Mouse (Mus musculus) kidney, embryonic 14.5 days (tissue): Measurements from ENCODE around the gene Erbin. TPM values are rescaled to one million over a fixed set of nuclear protein-coding genes. Genes with fewer than 3 reads are reported as not detected.

ENCODE experiments used
- ATAC-seq: fragments of 200-750 bp; cut with Nextera tagmentation; 2 replicates; pipeline ENCODE4 v1.8.0; 2017; ENCODE audit warnings: moderate number of reproducible peaks, mild to moderate bottlenecking, moderate TSS enrichment, moderate library complexity; ENCODE audit not compliant: low FRiP score, low TSS enrichment
- H3K27ac ChIP-seq: fragments of 300-500 bp; sonication (generic); 2 replicates; pipeline ENCODE4 v1.5.1; 2014; ENCODE audit warnings: low read depth, mild to moderate bottlenecking, low read length, moderate library complexity, mixed read lengths
- H3K27me3 ChIP-seq: fragments of 300-500 bp; sonication (generic); 2 replicates; pipeline ENCODE4 v1.6.1; 2014; ENCODE audit warnings: mild to moderate bottlenecking, low read length; ENCODE audit not compliant: control insufficient read depth, insufficient read depth
- H3K36me3 ChIP-seq: fragments of 300-500 bp; sonication (generic); 2 replicates; pipeline ENCODE4 v1.6.1; 2014; ENCODE audit warnings: low read length, mixed read lengths; ENCODE audit not compliant: control insufficient read depth, insufficient read depth
- H3K4me1 ChIP-seq: fragments of 300-500 bp; sonication (generic); 2 replicates; pipeline ENCODE4 v1.6.1; 2014; ENCODE audit warnings: low read length, mixed read lengths; ENCODE audit not compliant: control insufficient read depth, insufficient read depth
- H3K4me2 ChIP-seq: fragments of 300-500 bp; sonication (generic); replicated peaks from 2 replicates; pipeline ENCODE4 v1.6.1; 2014; ENCODE audit warnings: low read depth, mild to moderate bottlenecking, low read length
- H3K4me3 ChIP-seq: fragments of 300-500 bp; sonication (generic); 2 replicates; pipeline ENCODE4 v1.5.1; 2014; ENCODE audit warnings: mild to moderate bottlenecking, low read length
- H3K9ac ChIP-seq: fragments of 300-500 bp; sonication (generic); 2 replicates; pipeline ENCODE4 v1.6.1; 2014; ENCODE audit warnings: low read depth, mild to moderate bottlenecking, low read length, moderate library complexity
- H3K9me3 ChIP-seq: fragments of 300-500 bp; sonication (generic); 2 replicates; pipeline ENCODE4 v1.6.1; 2016; ENCODE audit warnings: low read length; ENCODE audit not compliant: control insufficient read depth
- WGBS: fragments of 180-500 bp; shearing (Covaris S2); extraction: QIAGEN DNeasy Blood & Tissue Kit; methylation state at CpG from one replicate; pipeline ENCODE4 v1.1.7; 2014; 5-methylcytosine and 5-hydroxymethylcytosine counted together
- polyA plus RNA-seq: library from polyadenylated mRNA; unstranded; fragments of >200 nt; fragmentation: Nextera tagmentation; extraction: Ambion mirVana; gene quantifications from 2 replicates; pipeline ENCODE4 v1.2.1, GENCODE M21; 2014

The Erbin gene
- polyA plus RNA-seq, 1 experiment from 2014 or later, result 39.5 TPM

DNA sequence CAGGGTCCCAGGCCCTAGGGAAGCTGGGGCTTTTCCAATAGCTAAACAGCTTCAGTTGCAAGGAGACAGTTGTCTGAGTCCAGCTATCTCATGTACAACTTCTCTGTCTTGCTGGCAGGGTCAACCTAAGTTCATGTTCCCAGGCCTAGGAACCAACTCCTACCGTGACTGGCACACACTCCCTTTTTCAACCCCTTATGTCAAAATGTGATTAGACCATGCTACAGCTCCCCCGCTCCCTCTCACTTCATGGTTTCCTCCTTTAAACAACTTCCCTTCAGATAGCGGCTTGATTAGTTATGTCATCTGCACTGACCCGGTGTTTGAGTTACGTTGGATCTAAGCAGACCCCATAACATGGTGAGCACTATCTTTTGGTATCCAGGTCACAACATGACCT, 112.8 kb downstream of the Erbin start:
- ATAC-seq, result no peak
- H3K9ac ChIP-seq, result no peak overlapping the region
- no peaks in the 10 kb centered on the region for H3K4me1 ChIP-seq
- H3K36me3 ChIP-seq, result no peaks in the 10 kb centered on the region
- no peak overlapping the region for H3K4me3 ChIP-seq
- 70% methylated on average over 5 of the region's 5 CpGs for WGBS
- no peaks in the 10 kb centered on the region for H3K9me3 ChIP-seq
- no peak overlapping the region for H3K4me2 ChIP-seq
- H3K27ac ChIP-seq, result no peak overlapping the region
- no peaks in the 10 kb centered on the region for H3K27me3 ChIP-seq

DNA sequence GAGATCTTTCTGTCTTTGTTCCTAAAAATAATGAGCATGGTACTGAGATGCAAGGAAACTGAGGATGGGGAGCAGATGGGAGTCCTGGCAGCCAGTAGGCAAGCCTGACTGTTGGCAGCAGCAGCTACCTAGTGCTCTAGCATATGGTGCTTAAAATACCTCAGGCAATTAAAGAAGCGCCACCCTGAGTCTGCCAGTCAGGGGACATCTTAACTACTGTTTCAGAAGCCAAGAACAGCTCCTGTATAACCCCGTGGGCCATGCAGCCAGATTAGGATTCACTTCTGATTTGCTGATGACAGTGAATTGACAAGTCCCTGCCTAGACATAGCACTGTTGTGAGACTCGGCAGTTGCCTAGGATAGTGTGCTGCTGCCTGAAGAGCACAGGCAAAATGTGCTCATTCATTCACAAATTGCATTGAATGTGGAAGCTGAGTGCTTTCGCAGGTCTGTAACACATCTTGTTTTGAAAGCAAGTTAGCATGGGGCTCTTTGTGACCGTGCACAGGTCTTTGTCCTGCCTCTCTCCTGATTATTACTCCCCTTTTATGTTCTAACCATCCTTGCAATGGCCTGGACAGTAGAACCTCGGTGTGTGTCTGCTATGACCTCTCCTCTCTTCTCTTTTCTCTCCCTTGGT, 114.0 kb downstream of the Erbin start:
- no peaks in the 10 kb centered on the region for H3K27me3 ChIP-seq
- no peaks in the 10 kb centered on the region for H3K36me3 ChIP-seq
- H3K4me2 ChIP-seq, result no peak overlapping the region
- no peak for ATAC-seq
- H3K4me3 ChIP-seq, result no peak overlapping the region
- H3K4me1 ChIP-seq, result no peaks in the 10 kb centered on the region
- H3K9me3 ChIP-seq, result no peaks in the 10 kb centered on the region
- no peak overlapping the region for H3K9ac ChIP-seq
- WGBS, result 46% methylated on average over 6 of the region's 6 CpGs
- no peak overlapping the region for H3K27ac ChIP-seq

DNA sequence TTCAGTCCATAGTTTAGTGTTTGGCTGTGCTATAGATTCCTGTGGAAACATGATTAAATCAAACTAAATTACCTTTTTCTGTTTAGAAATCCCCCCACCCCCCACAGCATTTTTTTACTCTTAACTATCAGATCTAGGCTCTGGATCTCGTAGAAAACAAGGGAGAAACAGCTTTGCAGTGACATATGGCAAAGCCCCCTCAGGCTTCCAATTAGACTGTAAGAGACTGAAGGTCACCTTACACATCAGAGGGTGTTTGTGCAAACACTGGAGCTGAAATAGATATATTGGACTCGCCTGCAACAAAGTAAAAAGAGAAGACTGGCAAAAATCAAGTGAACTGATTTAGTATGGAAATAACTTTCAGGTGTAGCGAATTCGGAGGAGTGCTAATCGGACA, 116.6 kb downstream of the Erbin start:
- H3K27ac ChIP-seq, result no peak overlapping the region
- no peak overlapping the region for H3K4me2 ChIP-seq
- H3K9ac ChIP-seq, result no peak overlapping the region
- 62% methylated on average over 5 of the region's 5 CpGs for WGBS
- H3K27me3 ChIP-seq, result no peaks in the 10 kb centered on the region
- no peaks in the 10 kb centered on the region for H3K36me3 ChIP-seq
- ATAC-seq, result no peak
- H3K4me1 ChIP-seq, result no peaks in the 10 kb centered on the region
- H3K4me3 ChIP-seq, result no peak overlapping the region
- no peaks in the 10 kb centered on the region for H3K9me3 ChIP-seq

DNA sequence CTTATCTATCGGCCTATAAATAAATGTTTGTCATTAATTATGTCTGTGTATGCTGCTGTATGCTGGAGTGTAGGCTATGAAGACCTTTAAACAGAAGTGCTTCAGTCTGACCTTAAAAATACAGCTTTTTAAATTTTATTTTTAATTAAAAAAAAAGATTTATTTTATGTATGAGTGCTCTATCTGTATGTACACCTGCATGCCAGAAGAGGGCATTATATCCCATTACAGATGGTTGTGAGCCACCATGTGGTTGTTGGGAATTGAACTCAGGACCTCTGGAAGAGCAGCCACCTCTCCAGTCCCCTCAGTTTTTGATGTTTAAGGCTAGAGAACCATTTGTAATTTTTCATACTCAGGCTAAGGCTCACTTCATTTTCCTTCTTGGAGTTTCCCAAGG, 119.3 kb downstream of the Erbin start:
- no peak for ATAC-seq
- Histone ChIP-seq H3K4me1 (no peaks in the 10 kb centered on the region), H3K27me3 (no peaks in the 10 kb centered on the region), H3K36me3 (no peaks in the 10 kb centered on the region), H3K27ac (no peak overlapping the region), H3K9ac (no peak overlapping the region), H3K4me2 (no peak overlapping the region), H3K9me3 (no peaks in the 10 kb centered on the region), H3K4me3 (no peak overlapping the region)
- WGBS, result 95% methylated on average over 1 of the region's 1 CpGs

DNA sequence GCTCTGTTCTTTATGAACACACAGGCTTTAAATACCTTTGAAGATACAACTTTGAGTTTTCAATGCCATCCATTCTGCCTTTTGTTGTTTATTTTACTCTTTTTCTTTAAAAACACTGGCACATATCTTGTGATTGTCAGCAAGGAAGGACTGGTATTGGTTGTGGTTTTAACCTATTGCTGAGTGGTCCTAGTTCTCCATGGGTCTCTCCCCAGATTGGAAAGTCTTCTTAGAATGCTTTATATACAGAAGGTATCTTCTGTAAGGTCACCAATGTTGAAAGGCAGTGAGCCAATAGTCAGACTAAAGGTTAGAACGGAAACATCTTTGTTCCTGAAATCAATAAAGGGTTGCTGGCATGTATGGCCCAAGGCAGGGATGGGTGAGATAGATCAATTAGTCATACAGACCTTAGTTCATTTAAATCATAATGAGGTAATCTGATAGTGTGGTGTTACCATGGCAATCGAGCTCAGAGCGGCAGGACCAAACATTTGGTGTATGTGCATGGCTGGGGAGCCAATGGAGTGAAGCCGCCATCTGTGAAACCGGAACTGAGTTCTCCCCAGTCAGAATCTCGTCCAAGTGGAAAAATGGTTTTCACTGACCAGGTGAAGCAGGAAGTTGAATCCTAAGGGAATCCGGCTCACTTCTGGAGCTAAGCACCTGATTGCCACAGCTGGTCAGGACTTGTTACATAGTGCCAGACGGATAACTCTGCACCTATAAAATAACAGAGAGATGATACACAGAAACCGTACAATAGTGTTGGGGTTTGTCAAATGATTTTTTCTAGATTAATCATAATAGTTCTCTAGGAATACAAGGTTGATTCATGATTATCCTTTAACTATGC, 125.4 kb downstream of the Erbin start:
- H3K4me1 ChIP-seq, result no peaks in the 10 kb centered on the region
- no peaks in the 10 kb centered on the region for H3K9me3 ChIP-seq
- WGBS, result 52% methylated on average over 9 of the region's 9 CpGs
- H3K4me2 ChIP-seq, result no peak overlapping the region
- no peak overlapping the region for H3K4me3 ChIP-seq
- H3K27me3 ChIP-seq, result no peaks in the 10 kb centered on the region
- peak; percentile 32 for ATAC-seq
- no peak overlapping the region for H3K9ac ChIP-seq
- no peak overlapping the region for H3K27ac ChIP-seq
- H3K36me3 ChIP-seq, result no peaks in the 10 kb centered on the region

DNA sequence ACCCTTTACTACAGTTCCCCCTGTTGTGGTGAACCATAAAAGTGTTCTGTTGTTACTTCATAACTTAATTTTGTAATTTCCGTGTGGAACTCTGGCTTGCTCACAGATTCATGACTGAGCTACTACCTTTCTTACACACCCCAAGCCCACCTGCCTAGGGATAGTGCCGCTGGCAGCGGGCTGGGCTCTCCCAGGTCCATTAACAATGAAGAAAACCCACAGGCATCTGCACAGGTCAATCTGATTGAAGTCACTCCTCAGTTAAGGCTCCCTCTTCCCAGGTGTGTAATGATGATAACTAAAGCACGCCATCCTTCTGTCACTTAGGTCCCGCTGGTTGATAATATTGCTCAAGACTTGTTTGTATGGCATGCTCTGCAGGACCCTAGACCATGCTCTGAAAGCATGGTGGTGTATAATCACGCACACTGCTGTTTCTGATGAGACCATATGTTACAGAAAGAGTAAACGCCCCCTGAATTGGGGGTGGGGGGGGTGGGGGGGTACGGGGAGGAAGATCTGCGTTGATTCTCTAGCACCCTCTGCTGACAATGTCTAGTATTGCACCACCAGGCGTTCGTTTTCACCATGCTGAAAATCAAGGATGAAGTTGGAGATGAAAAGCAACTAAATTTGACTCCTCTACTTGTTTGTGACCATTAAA, 140.3 kb downstream of the Erbin start:
- WGBS, result 35% methylated on average over 11 of the region's 11 CpGs
- Histone ChIP-seq H3K9ac (no peak overlapping the region), H3K4me1 (no peaks in the 10 kb centered on the region), H3K27ac (no peak overlapping the region), H3K36me3 (no peaks in the 10 kb centered on the region), H3K4me2 (no peak overlapping the region), H3K4me3 (no peak overlapping the region), H3K9me3 (no peaks in the 10 kb centered on the region), H3K27me3 (no peaks in the 10 kb centered on the region)
- ATAC-seq, result peak; percentile 29; the same call in 1 of the 2 replicates

DNA sequence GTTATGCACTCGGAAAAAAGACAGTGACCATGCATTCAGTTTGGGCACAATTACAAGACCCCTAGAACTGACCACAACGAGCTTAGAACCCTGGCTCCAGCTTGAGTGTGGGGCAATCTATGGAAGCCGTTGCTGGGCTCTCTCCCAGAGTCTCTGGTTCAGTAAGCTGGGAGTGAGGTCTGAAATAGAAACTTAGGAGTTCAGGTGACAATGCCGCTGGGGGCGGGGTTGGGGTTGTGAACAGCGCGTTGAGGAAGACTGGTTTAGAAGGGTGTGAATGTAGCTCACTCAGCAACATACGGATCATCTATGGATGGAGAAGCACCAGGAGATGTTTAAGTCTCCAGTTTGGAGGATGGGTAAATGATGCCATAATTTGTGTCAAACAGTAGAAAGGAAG, 143.2 kb downstream of the Erbin start:
- H3K4me1 ChIP-seq, result no peaks in the 10 kb centered on the region
- no peak overlapping the region for H3K9ac ChIP-seq
- WGBS, result 67% methylated on average over 8 of the region's 8 CpGs
- no peak for ATAC-seq
- no peaks in the 10 kb centered on the region for H3K36me3 ChIP-seq
- H3K9me3 ChIP-seq, result no peaks in the 10 kb centered on the region
- no peaks in the 10 kb centered on the region for H3K27me3 ChIP-seq
- no peak overlapping the region for H3K27ac ChIP-seq
- no peak overlapping the region for H3K4me3 ChIP-seq
- no peak overlapping the region for H3K4me2 ChIP-seq

DNA sequence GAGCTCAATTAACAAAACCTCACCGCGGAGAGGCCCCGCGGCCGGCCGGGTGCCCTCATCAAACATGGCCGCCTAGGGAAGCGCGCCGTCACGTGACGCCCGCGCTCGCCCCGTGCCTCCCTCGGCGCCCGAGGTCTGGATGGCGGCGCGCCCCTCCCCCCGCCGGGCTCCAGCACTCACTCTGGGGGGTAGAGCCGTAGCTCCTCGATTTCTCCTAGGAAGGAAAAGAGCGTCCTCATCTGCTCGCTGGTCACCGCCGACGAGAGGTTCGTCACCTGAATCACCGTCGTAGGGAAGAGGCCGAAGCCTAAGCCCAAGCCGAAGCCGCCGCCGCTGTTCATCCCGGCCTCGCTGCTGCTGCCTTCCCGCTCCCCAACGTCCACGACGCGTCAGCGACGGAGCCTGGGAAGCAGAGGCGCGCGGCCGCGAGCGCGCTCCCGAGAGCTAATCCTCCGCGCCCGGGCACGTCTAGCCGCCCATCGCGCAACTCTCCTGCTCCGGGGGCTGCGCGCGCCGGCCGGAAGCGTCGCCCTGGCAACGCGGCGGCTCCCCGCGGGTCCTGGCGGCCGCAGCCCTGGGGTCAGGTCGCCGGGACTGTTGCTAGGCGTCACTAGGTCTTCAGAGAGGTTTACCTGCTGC, 146.1 kb downstream of the Erbin start, which contains the start of gene Srek1:
Gene Srek1 (minus strand): TSS at position 490 of the 639 bp plus-strand sequence.
- H3K36me3 ChIP-seq, result peaks cover 3% of the 10 kb centered on the region; the same call in 1 of the 2 replicates
- no peaks in the 10 kb centered on the region for H3K27me3 ChIP-seq
- WGBS, result under 1% methylated on average over 73 of the region's 81 CpGs
- H3K4me3 ChIP-seq, result peak within 1 kb of the TSS; percentile 57
- no peaks in the 10 kb centered on the region for H3K9me3 ChIP-seq
- ATAC-seq, result peak; percentile 96
- H3K27ac ChIP-seq, result peak within 1 kb of the TSS; percentile 98
- H3K9ac ChIP-seq, result peak within 1 kb of the TSS; percentile 85
- H3K4me1 ChIP-seq, result 0 out of 2 replicates have a peak, but pooled peaks cover 9% of the 10 kb centered on the region
- H3K4me2 ChIP-seq, result peak within 1 kb of the TSS; percentile 50
